Mouse (Mus musculus) mouse trophoblast stem cell (cell line): ENCODE data around the gene Gm9195.

Source experiments
- in situ Hi-C, 2 experiments: fragments of 300-500 bp; cut with MseI, MboI; formaldehyde crosslinking; loops; 2 replicates in 1 of 2; 3 replicates in 1 of 2; pipeline ENCODE4 v1.15.1; 2025

Gm9195 gene

DNA sequence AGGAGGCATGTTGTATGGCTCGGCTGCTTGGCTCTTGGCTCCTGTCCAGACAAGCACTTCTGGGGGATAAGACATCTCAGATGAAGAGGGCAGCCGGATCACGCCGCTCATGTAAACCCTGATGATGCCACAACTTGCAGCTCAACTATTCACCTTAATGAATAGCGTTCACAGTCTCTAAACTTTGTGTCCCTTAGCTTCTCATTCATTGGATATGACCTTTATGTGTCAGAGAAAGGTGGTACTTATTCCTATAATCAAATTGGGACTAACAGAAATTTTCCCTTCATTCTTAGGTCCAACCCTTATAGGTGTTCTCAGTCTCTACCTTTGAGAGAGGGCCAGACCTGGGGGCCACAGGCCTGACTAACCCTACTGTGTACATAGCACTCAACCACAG lies at the start of gene Gm9195:
TSS of gene Gm9195 (minus strand) at position 101 of the 400 bp plus-strand sequence.
- in situ Hi-C loops, result no loop called here

GRCm38 (mm10) chr14:72536392-72537017 lies 44.9 kb upstream of the Gm9195 start:
- in situ Hi-C loops, result no loop called here

DNA sequence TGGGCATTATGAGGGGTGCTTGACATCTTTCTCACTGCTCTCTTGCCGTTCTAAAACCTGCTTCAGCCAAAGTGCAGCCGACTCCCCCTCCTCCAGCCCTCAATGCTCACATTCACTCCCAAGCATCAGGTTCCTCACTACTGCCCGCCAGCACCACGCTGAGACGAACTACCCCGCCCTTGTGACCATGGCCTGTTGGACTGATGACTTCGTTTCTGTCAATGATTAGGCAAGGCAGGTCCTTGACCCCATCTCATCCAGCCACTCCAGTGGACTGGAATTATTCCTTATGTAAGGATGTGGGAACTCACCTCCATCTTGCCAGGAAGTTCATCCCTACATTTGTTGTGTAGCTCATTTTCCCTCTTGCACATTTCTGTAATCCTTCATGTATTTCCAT lies 42.2 kb upstream of the Gm9195 start:
- in situ Hi-C loops, result no loop called here

DNA sequence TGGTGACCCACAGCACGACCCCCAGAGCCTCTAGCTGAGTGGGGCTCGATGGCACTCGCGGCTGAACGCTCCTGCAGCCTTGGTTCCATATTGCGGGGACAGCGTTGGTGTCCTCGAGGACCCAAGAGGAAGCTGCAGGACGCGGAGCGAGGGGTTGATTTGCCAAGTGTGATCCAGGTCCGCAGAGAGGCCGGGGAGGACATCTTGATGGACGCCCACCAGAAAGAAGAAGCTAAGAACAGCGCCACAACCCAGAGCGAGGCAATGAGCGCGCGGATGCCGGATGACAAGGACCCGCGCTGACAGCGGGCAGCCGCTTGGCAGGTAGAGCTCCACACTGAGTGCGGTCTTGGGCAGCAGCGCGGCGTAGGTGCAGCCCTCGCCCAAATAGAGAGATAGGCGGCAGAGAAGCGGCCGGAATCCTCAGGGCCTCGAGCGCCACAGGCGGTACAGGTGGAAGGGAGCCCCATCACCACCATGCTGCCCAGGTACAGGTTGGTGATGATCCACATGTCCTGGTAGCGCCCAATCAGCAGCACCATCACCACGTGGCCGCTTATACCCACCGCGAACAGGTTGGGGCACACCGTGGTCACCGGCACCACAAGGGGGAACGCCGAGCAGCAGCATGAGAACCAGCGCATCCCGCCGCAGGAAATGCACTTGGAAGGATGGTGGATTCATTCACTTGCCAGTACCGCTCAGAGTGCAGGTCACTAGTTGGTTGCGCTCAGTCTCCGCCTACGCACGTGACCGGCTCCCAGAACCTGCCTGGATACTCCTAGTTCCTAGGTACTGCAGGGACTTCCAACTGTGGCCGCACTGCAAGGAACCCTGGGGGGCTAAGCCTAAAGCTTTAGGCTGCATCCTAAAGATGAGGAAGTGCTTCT lies 40.6 kb upstream of the Gm9195 start:
- in situ Hi-C loops, result no loop called here

GRCm38 (mm10) chr14:72527126-72527525 lies 35.5 kb upstream of the Gm9195 start:
- in situ Hi-C loops, result no loop called here

DNA sequence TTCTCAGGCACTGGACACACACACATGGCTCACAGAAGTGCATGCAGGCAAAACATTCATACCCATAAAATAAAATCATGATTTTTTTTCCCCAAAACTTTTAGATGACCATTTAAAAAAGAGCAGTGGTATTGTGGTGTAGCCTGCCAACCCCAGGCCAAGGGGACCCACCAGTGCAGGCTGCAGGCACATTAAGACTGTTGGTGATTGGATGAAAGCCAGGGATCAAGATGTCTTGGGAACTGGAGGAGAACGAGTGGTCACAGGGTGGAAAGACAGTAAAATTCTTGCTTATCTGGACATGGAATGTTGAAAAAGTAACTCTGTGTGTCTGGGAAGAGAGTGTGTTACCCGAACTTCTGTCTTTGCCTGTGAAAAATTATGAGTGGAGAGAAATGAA lies 27.9 kb upstream of the Gm9195 start:
- in situ Hi-C loops, result no loop called here

DNA sequence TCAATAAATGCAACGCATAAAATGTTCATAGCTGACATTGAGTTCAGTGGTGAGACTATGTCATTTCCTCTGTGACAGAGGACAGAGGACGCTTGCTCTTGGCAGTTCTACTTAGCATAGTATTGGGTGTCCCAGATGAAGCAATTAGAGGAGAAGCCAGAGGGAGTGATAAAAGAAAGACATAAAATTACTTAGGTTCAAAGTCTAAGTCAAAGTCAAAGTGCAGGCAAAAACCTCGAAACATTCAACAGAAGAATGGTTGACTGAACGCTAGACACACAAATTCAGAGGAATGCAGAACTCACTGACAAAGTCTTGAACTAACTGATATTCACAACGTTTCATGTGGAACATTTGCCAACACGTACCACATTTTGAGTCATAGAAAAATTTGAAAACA lies 27.1 kb upstream of the Gm9195 start:
- in situ Hi-C loops, result no loop called here

- in situ Hi-C loops, result no loop called here
Measured at GRCm38 (mm10) chr14:72516376-72516775, 24.7 kb upstream of the Gm9195 start.

GRCm38 (mm10) chr14:72506723-72507420 lies 15.2 kb upstream of the Gm9195 start:
- in situ Hi-C loops, result no loop called here

DNA sequence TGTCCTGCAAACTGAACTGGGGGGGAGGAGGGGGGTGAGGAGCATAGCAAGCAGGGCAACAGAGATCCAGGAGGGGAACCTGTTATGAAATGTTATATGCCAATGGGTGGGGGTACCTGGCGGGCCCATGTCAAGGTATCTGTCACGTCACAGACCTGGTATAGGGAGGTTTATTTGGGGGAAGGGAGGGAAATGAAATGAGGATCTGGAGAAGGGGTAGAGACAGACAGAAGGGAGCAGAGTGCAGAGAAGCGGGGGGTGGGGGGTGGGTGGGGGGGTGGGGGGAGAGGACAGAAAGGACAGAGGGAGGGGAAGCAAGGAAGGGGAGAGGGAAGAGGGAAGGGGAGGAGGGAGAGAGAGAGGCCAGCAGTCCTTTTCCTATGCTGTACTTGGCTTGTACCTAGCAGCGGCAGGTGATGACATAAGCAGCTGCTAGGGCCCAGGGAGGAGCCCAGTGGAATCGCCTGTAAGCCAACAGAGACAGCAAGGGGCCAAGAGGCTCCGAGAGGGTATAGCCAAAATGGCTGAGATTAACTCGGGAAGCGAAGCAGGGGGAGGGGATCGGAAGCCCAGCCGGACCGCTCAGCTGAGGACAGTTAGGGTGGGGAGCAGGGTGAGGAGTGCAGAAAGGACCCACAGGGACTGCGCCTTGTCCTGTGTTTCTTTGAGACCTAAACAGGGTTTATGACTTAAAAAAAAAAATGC lies 14.5 kb upstream of the Gm9195 start:
- in situ Hi-C loops, result no loop called here

GRCm38 (mm10) chr14:72504985-72505384 lies 13.3 kb upstream of the Gm9195 start:
- in situ Hi-C loops, result no loop called here

DNA sequence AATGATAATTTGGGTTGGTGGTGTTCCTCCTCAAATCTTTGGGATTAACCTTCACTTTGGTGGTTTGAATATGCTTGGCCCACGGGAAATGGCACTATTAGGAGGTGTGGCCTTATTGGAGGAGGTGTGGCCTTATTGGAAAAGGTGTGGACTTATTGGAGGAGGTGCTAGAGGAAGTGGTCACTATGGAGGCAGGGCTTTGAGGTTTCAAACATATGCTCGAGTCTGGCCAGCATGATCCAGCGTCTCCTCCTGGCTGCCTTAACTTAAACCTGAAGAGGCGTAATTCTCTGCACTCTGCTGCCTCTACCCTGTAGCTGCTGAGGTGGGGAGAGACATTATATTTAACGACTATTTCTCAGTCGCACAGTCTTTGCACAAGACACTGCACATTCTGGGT lies 11.6 kb upstream of the Gm9195 start:
- in situ Hi-C loops, result no loop called here

DNA sequence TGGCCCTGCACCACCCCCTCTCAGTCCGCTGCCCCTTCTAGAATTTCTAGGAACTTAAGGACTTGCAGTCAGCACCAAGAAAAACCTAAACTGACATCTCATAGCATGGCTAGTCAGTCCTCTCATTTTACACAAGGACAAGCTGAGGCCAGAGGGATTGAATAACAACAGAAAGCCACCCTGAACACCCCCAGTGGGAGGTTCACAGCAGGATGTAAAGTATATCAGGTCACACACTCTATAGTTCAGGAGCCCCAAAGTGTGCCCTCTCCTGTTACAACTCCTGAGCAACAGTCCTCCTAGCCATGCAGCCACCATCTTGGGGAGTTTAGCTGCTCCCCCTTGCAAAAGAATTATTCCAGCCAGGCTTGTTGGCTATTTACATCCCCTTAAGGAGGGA lies 2.1 kb upstream of the Gm9195 start:
- in situ Hi-C loops, result no loop called here

DNA sequence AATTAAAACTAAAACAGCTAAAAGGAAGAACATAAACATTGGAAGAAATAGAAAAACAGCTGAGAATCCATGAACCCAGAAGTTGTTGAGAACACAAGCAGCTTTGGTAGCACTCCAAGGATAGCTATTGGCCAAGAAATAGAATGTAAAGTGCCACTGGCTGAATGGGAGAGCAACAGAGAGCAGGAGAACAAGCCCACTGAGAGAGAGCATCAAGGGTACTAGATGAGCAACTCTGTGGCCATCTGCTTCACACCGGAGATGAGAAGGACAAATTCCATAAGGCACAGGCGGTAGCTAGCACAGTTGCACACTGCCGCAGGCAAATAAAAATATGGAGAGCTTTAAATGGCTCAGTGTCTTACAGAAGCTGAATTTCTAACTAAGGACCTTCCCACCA lies 1.3 kb downstream of the Gm9195 start:
- in situ Hi-C loops, result no loop called here

- in situ Hi-C loops, result no loop called here
Measured at GRCm38 (mm10) chr14:72474501-72474900, 17.1 kb downstream of the Gm9195 start.

DNA sequence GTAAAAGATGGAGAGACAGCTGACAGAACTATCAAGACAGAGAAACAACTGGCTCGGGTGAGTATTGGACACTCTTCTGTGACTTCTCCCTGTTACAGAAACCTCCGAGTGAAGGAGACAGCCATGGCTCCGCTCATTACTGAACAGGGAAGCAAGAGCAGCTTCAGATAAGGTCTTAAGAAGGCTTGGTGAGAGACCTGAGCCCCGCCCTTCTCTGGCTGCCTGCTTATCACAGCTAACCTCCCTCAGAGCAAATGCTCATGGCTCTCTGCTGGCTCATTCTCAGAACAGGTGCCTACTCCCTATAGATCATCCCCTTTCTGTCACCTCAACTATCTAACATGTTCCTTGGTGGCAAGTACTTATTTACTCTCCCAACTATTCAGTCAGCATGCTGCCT lies 23.2 kb downstream of the Gm9195 start:
- in situ Hi-C loops, result no loop called here

- in situ Hi-C loops, result no loop called here
Measured at GRCm38 (mm10) chr14:72466384-72466783, 25.3 kb downstream of the Gm9195 start.

- in situ Hi-C loops, result no loop called here
Measured at GRCm38 (mm10) chr14:72461591-72461990, 30.0 kb downstream of the Gm9195 start.

- in situ Hi-C loops, result no loop called here
Measured at GRCm38 (mm10) chr14:72460291-72460690, 31.3 kb downstream of the Gm9195 start.

DNA sequence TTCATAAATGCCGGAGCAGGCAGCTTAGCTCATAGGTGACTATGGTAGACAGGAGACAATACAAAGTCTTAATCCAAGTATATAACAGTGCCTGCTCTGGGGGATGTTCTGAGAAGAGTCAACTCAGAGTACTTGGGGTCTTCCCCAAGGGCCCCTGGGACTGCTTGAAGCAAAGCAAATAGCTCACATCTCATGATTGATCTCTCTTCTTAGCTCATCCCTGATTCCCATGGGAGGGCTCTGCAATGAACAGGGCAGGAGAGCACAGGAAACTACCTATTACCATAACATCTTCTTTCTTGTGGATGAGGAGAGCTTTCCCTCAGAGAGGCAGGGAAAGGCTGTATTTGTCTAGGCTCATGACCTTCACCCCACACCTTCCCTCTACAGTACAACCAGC lies 32.7 kb downstream of the Gm9195 start:
- in situ Hi-C loops, result no loop called here

DNA sequence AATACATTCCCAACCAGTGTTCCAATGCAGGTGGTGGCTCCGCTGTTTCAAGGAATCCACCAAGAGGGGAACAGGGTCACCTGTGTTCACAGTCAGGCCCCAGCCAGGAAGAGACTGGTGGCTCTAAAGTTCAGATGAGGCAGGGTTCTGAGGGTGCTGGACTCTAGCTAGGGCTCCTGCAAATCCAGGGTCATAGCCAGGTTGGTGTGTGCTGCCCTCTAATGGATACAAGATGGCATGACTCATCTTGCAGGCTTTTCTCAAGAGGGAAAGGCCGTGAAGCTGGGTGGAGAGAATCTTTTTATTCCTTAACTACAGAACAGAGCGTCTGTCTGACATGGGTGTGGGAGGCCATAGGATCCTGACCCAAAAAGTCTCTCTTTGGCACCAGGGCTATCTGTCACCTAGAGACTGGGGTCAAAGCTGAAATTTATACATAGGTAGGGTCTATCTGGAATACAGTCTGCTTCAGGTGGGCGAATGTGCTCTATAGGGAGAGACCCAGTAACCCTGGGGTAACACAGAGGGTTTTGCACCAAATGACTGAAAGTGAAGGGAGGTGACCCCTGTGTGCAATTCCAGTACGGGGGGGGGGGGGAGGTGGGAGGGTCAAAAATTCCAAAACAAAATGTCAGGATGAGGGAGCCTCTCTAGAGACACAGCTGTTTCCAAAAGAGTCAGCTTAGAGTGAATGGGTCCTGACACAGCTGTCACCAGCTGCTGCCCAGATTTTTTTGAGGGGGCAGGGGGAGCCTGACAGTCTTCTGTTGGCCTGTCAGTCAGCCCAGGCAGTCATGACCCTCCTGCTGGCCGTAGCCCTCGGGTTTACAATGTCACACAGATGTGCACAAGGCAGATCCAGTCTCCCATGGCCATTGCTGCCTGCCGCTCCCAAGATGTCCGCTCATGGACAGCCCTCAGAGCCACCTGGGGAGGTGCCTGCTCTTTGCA lies 44.2 kb downstream of the Gm9195 start:
- in situ Hi-C loops, result loop anchor here in 1 of 2 experiments (5.0 kb wide), 1 partner anchor 70 kb away; no protein-coding TSS in a partner anchor
